9 mouse cellular contexts compared by ENCODE assay signal in genomic region chr3:51908437-51908990, GRCm38 (mm10).
DNase-seq lines count a peak whose midpoint lies in the region; ATAC-seq and TF ChIP-seq lines count a peak whose summit lies in the region.
"Had no signal": no experiment of that assay in that cellular context is flagged by ENCODE, and none has a peak within 500 bp of the region (broad histone marks: within the 10 kb centered on the region; RNA-seq: fewer than 3 reads in every experiment).

No protein-coding gene starts in this region.

- TF ChIP-seq CTCF in Patski (IDR thresholded peaks at IDR 0.05) = no peak

- peak; percentile 58 for DNase-seq in hindbrain, embryonic 10.5 days (ENCODE audit: low spot score)
- DNase-seq in Patski (ENCODE audit: low read depth, low spot score) = peak; percentile 95
- peak; percentile 49 for DNase-seq in neural tube, embryonic 10.5 days (ENCODE audit: extremely low spot score, low spot score)
- no peak for DNase-seq in right cerebral cortex, postnatal 25 days
- DNase-seq in adrenal gland, postnatal 25 days = no peak
- no peak for DNase-seq in cerebellum, postnatal 36 days
- DNase-seq: gastrocnemius, adult 2 months had no signal

- ATAC-seq in hindbrain, embryonic 16.5 days = no peak
- peak; percentile 89 for ATAC-seq in Patski
- no peak; the same call in 1 of the 2 replicates for ATAC-seq in heart, embryonic 15.5 days (replicated peaks; ENCODE audit: insufficient number of reproducible peaks, insufficient read depth, low FRiP score, low read depth)

- no peaks in the 10 kb centered on the region for H3K27me3 ChIP-seq in hindbrain, embryonic 10.5 days (ENCODE audit: insufficient read depth, poor library complexity, severe bottlenecking)
- H3K27me3 ChIP-seq in hindbrain, embryonic 16.5 days (replicated peaks; ENCODE audit: control insufficient read depth, insufficient read depth, low read length) = no peaks in the 10 kb centered on the region
- H3K27me3 ChIP-seq in Patski = no peaks in the 10 kb centered on the region
- no peaks in the 10 kb centered on the region for H3K27me3 ChIP-seq in heart, embryonic 15.5 days

- no peak overlapping the region for H3K9ac ChIP-seq in hindbrain, embryonic 16.5 days (ENCODE audit: low read depth, low read length)
- no peak overlapping the region for H3K9ac ChIP-seq in heart, embryonic 15.5 days

- no peaks in the 10 kb centered on the region for H3K36me3 ChIP-seq in hindbrain, embryonic 10.5 days
- H3K36me3 ChIP-seq in hindbrain, embryonic 16.5 days (ENCODE audit: control insufficient read depth, insufficient read depth, low read length) = no peaks in the 10 kb centered on the region
- no peaks in the 10 kb centered on the region for H3K36me3 ChIP-seq in heart, embryonic 15.5 days

- 10% methylated on average over 14 of the region's 14 CpGs for WGBS in hindbrain, embryonic 10.5 days
- WGBS in hindbrain, embryonic 16.5 days = 21% methylated on average over 14 of the region's 14 CpGs
- WGBS in heart, embryonic 15.5 days = 27% methylated on average over 14 of the region's 14 CpGs

- no peaks in the 10 kb centered on the region for H3K9me3 ChIP-seq in hindbrain, embryonic 10.5 days
- H3K9me3 ChIP-seq in hindbrain, embryonic 16.5 days (ENCODE audit: control insufficient read depth, low read length) = no peaks in the 10 kb centered on the region
- no peaks in the 10 kb centered on the region for H3K9me3 ChIP-seq in heart, embryonic 15.5 days (replicated peaks)

- no peak overlapping the region for H3K4me2 ChIP-seq in hindbrain, embryonic 16.5 days (ENCODE audit: low read length)
- H3K4me2 ChIP-seq in heart, embryonic 15.5 days = peak overlapping the region; percentile 40

- in situ Hi-C loops in Patski (cut with MboI; ENCODE audit: low pct_unique_long_range_greater_than_20kb) = no loop called here

- H3K4me3 ChIP-seq in hindbrain, embryonic 10.5 days = no peak overlapping the region
- H3K4me3 ChIP-seq in hindbrain, embryonic 16.5 days (ENCODE audit: low read length) = no peak overlapping the region
- no peak overlapping the region for H3K4me3 ChIP-seq in heart, embryonic 15.5 days
- H3K4me3 ChIP-seq: gastrocnemius, adult 2 months had no signal

- peak overlapping the region; percentile 76 for H3K27ac ChIP-seq in hindbrain, embryonic 10.5 days
- H3K27ac ChIP-seq in hindbrain, embryonic 16.5 days (ENCODE audit: low read depth, low read length) = no peak overlapping the region
- H3K27ac ChIP-seq in heart, embryonic 15.5 days = peak overlapping the region; percentile 52
- H3K27ac ChIP-seq: gastrocnemius, adult 2 months had no signal

- CTCF ChIA-PET in Patski (lab: Charles Lee) = interaction anchor here (1.3 kb wide), 1 partner anchor 46 kb away, joined by 4 read pairs; no protein-coding TSS in a partner anchor

- peaks cover 49% of the 10 kb centered on the region for H3K4me1 ChIP-seq in hindbrain, embryonic 10.5 days (replicated peaks)
- peaks cover 8% of the 10 kb centered on the region for H3K4me1 ChIP-seq in hindbrain, embryonic 16.5 days (ENCODE audit: control insufficient read depth, insufficient read depth, low read depth, low read length)
- peaks cover 48% of the 10 kb centered on the region for H3K4me1 ChIP-seq in heart, embryonic 15.5 days (replicated peaks)

- POLR2A ChIA-PET in Patski (lab: Charles Lee) = interaction anchor here (0.6 to 1.9 kb wide), 4 partner anchors 12 to 196 kb away, joined by 3 to 6 read pairs (median 4); partner anchors contain the start of gene Maml3

Comparison
In these comparisons a context has a peak if more than half of its experiments do, and no peak if none do; other contexts are left out.
1. DNase-seq: peak in hindbrain, embryonic 10.5 days (single experiment), Patski (single experiment) and neural tube, embryonic 10.5 days (single experiment); none in right cerebral cortex, postnatal 25 days (single experiment), adrenal gland, postnatal 25 days (single experiment) and cerebellum, postnatal 36 days (0 of 2).